Mouse (Mus musculus) left cerebral cortex, postnatal 36 days (tissue): ENCODE data around the gene Pnmal1. TPM values are rescaled to one million over a fixed set of nuclear protein-coding genes. Genes with fewer than 3 reads are reported as not detected.

Experiments used
- DNase-seq, 2 experiments: peaks; one replicate each; pipeline ENCODE4 v3.0.0; 2021 to 2022; ENCODE audit warnings: low spot score in 2 of 2, mixed read lengths in 1 of 2
- intact Hi-C: fragments of 180-260 bp; cut with DNase I; formaldehyde crosslinking; loops from one replicate; pipeline ENCODE4 v1.15.1; 2025
- total RNA-seq, 2 experiments: library from RNA; stranded (reverse); gene quantifications; 2 replicates each; pipeline ENCODE4 v1.2.3; 2021

Gene Pnmal1
- 100 to 1,000 TPM; 109 to 111 TPM for total RNA-seq

DNA sequence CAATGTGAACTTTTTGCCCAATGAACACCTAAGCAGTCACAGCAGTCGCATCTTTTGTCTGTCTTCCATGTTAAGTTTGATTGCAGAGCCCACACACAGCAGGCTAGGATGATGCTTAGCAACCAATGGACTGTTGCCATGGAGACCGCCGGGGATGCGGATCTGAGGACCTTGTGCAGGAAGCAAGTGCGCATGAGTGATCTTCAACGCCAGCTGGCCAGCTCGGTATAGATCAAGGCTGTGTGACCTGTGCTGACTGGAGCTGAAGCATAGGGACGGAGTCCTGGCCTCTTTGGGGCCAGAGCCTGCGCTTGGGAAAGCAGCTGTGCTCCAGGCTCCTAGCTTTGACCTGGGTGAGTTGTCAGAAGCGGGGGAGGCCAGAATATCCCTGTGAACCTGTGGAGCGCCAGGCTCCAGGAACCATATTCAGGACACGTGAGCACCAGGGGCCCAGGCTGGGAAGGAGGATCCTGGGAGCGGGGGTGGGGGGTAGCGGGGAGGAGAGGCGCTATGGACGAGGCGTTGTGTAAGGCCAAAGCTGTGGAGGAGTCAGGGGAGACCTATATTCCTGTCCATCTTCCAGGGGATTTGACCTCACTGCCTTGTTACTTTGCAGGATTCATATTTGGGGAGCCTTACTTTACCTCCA, at the start of gene Pnmal1:
Gene Pnmal1 (plus strand): TSS at position 141 of the 649 bp plus-strand sequence.
- intact Hi-C loops = no loop called here

GRCm38 (mm10) chr7:16909909-16910308, 49.6 kb upstream of the Pnmal1 start:
- DNase-seq = no peak
- intact Hi-C loops = no loop called here

More for the DNA sequence above, at the start of gene Pnmal1:
- peak; percentile 92 for DNase-seq

- no peak for DNase-seq
- intact Hi-C loops = no loop called here
These were observed 47.6 kb upstream of the Pnmal1 start for GRCm38 (mm10) chr7:16911904-16912303.

DNA sequence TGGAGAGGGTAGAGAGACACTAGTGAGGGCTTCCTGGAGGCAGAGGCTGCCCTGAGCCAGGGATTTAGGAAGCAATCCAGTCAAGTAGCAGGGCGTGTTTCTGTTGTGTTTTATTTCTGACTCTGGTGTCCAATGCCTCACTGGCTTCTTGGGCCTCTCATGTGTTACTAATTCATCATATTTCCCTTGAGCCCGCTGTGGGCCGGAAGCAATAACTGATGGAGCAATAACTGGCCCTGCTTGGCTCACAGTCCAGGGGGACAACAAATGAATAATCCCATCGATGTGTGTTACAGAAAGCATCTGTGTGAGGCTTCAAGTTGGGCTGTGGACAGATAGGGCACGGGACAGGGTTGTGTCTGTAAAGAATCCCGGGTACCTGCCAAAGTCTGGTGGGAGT, 47.1 kb upstream of the Pnmal1 start:
- no peak for DNase-seq
- intact Hi-C loops = no loop called here

DNA sequence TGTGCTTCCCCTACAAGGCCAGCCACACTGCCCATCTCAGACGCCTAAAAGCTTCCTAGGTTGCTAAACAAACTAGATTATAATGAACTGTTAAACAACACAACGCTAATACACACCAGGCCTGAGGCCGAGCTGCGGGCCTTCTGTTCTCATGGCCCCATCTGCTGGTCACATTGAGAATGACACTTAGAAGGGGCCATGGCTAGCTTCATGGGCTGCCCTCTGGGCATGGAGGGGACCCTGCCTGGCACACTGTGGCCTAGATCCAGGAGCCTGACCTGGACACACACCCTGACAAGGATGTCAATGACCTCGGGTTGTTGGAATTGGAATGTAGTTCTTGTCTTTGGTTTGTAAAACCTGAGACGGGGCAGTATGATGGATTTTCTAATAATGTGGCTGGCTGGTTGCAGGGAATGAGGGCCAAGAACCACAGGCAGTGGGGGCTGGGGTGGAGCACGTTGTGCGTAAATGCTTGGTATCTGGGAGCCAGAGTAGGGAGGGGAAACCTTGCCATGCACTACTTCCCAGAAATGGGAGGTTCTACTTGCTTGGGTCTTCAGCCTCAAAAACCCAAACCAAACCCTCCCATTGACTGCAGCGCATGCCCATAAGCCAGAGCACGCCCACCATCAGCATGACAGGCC, 45.5 kb upstream of the Pnmal1 start:
- intact Hi-C loops = loop anchor here (1.0 kb wide), 1 partner anchor 19 kb away; no protein-coding TSS in a partner anchor
- peak in 1 of 2 experiments; percentile 71 for DNase-seq

GRCm38 (mm10) chr7:16914453-16915343, 44.8 kb upstream of the Pnmal1 start:
- intact Hi-C loops = no loop called here
- DNase-seq = no peak

GRCm38 (mm10) chr7:16915461-16916340, 43.8 kb upstream of the Pnmal1 start:
- intact Hi-C loops = no loop called here

DNA sequence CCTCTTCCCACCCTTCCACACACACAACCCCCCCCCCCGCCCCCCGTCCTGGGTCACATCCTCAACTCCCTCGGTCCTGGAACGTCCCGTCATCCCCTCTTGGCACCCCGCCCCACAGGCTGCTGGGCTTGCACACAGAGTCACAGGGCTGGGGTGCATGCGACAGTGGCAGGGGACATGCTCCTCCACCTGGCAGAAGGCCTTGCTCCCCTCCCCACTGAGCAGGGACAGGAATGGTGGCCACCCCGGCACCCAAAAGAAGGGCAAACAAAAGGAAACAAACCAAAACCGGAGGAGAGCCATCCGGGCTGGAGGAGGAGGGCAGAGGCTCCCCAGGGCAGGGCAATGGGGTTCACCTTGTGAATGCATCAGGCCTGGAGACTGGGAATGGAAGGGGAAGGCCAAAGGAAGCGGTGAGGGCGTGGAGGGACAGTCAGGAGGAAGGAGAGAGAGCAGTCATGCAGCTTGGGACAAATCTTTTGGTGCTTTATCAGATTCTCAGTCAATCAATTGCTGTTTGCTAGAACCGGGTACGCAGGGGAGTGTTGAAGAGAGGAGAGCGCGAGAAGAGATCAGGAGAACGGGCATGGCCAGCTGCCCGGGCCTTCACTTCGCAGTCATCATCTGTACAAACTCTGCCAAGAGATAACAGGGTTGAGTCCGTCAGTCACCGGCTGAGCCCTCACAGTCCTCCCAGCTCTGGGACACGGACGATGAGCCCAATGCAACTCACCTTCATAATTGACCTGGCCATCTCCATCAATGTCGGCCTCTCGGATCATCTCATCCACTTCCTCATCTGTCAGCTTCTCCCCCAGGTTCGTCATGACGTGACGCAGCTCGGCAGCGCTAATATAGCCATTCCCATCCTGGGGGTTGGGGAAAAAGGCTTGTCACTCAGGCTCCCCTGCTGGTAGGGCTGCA, 42.9 kb upstream of the Pnmal1 start:
- DNase-seq = no peak

More at GRCm38 (mm10) chr7:16915461-16916340, 43.8 kb upstream of the Pnmal1 start:
- DNase-seq = no peak

GRCm38 (mm10) chr7:16917447-16917846, 42.0 kb upstream of the Pnmal1 start:
- DNase-seq = no peak
- intact Hi-C loops = no loop called here

More for the DNA sequence above, 42.9 kb upstream of the Pnmal1 start:
- intact Hi-C loops = no loop called here

DNA sequence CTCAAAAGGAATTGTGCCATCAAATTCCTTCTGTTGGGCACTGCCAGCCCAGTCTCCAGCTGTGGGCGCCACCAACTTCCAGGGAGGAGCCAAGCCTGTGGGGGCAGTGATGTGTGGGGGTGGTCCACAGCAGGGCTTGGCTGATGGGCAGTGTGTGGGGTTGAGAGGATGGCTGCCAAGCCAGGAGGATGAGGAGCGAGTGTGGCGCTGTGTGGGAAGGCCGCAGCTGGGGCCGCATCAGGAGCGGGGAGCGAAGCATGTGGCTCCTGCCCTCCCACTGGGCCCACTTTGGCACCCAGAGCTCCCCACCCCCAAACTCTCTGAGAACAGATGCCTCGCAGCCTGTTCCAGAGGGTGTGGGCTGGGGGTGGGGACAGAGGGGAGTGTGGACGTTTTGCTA, 41.5 kb upstream of the Pnmal1 start:
- intact Hi-C loops = no loop called here
- peak; percentile 78 to 87 for DNase-seq

GRCm38 (mm10) chr7:16918670-16919069, 40.8 kb upstream of the Pnmal1 start:
- no peak for DNase-seq
- intact Hi-C loops = no loop called here

GRCm38 (mm10) chr7:16919395-16920149, 39.9 kb upstream of the Pnmal1 start:
- intact Hi-C loops = no loop called here
- DNase-seq = no peak

- intact Hi-C loops = no loop called here
- no peak for DNase-seq
These were observed 39.3 kb upstream of the Pnmal1 start for GRCm38 (mm10) chr7:16920150-16920579.

- intact Hi-C loops = no loop called here
- DNase-seq = no peak
These were observed 38.4 kb upstream of the Pnmal1 start for GRCm38 (mm10) chr7:16920818-16921791.

- no peak for DNase-seq
- intact Hi-C loops = no loop called here
These were observed 37.6 kb upstream of the Pnmal1 start for GRCm38 (mm10) chr7:16921881-16922335.

DNA sequence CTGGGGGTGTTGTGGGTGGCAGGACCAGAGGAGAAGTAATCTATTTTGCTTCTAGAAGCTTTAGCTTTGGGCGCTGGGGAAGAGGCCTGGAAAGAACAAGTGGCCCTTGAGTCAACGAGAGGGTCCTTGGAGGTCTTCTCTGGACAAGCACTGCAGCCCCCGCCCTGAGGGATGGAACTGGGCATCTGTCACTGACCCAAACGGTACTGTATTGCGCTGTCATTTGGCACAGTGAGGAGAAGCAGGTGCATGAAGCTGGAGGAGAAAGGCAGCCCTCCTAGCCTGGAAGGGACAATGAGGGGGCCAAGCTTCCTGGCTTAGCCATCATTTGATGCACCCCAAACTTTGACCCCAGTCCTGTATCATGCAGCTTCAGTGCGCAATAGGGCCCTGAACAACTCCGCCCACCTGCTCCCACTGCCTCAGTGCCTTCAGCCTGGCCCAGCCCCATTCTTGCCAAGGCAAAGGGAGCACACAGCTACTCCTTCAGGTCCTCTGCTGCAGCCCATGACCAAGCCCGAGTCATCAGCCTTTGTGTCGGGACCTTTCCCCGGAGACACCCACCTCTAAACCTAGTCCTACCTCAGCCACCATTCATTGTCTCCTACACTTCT, 37.0 kb upstream of the Pnmal1 start:
- intact Hi-C loops = no loop called here
- DNase-seq = peak; percentile 54 to 64
